Mouse (Mus musculus) limb, embryonic 13.5 days (tissue): Measurements from ENCODE around the gene Syngap1. TPM values are rescaled to one million over a fixed set of nuclear protein-coding genes. Genes with fewer than 3 reads are reported as not detected.

ENCODE experiments used
- ATAC-seq: fragments of 200-750 bp; cut with Nextera tagmentation; 2 replicates; pipeline ENCODE4 v1.8.0; 2017; ENCODE audit warnings: low read depth, moderate number of reproducible peaks, moderate TSS enrichment; ENCODE audit not compliant: low FRiP score
- H3K27ac ChIP-seq: fragments of 300-500 bp; sonication (generic); 2 replicates; pipeline ENCODE4 v1.5.1; 2015; ENCODE audit warnings: inconsistent platforms, mild to moderate bottlenecking, moderate library complexity
- H3K27me3 ChIP-seq: fragments of 300-500 bp; sonication (generic); 2 replicates; pipeline ENCODE4 v1.6.1; 2015; ENCODE audit warnings: mild to moderate bottlenecking, inconsistent platforms
- H3K36me3 ChIP-seq: fragments of 300-500 bp; sonication (generic); 2 replicates; pipeline ENCODE4 v1.6.1; 2015; ENCODE audit warnings: inconsistent platforms, mild to moderate bottlenecking, moderate library complexity
- H3K4me1 ChIP-seq: fragments of 300-500 bp; sonication (generic); 2 replicates; pipeline ENCODE4 v1.6.1; 2015; ENCODE audit warnings: inconsistent platforms
- H3K4me2 ChIP-seq: fragments of 300-500 bp; sonication (generic); replicated peaks from 2 replicates; pipeline ENCODE4 v1.6.1; 2015; ENCODE audit warnings: inconsistent platforms, mild to moderate bottlenecking, moderate library complexity
- H3K4me3 ChIP-seq: fragments of 300-500 bp; sonication (generic); 2 replicates; pipeline ENCODE4 v1.5.1; 2015; ENCODE audit warnings: moderate library complexity, mild to moderate bottlenecking, inconsistent platforms
- H3K9ac ChIP-seq: fragments of 300-500 bp; sonication (generic); 2 replicates; pipeline ENCODE4 v1.6.1; 2015; ENCODE audit warnings: mild to moderate bottlenecking, inconsistent platforms
- H3K9me3 ChIP-seq: fragments of 300-500 bp; sonication (generic); 2 replicates; pipeline ENCODE4 v1.6.1; 2016; ENCODE audit warnings: inconsistent platforms
- WGBS: fragments of 180-500 bp; shearing (Covaris S2); methylation state at CpG from one replicate; pipeline ENCODE4 v1.1.7; 2015; 5-methylcytosine and 5-hydroxymethylcytosine counted together
- polyA plus RNA-seq: library from polyadenylated mRNA; unstranded; fragments of >200 nt; fragmentation: Nextera tagmentation; extraction: Ambion mirVana; gene quantifications from 2 replicates; pipeline ENCODE4 v1.2.1, GENCODE M21; 2015

Syngap1 gene
- polyA plus RNA-seq, 1 experiment from 2014 or later = 3.6 TPM

DNA sequence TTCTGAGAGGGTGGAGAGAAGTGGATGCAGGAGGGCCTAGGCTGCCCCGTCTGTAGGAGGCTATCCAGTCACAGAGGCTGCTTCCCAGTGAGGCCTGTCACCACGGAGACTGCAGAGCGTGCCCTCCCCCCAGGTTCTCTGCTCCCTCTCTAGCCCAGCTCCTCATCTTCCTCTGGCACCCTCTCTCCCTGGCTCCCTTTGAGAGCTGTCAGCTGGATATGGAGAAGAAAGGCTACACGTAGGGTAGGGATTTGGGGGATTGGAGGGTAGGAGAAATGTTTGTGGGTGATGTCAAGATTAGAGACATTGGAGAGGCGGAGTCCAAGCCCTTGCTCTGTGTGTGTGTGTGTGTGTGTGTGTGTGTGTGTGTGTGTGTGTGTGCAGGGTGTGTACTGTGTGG, 8.8 kb downstream of the Syngap1 start:
- no peak for ATAC-seq
- 45% methylated on average over 5 of the region's 5 CpGs for whole genome bisulfite sequencing
- peak overlapping the region; percentile 90 for H3K4me2 ChIP-seq
- H3K4me1 ChIP-seq = peaks cover 81% of the 10 kb centered on the region
- peak overlapping the region; percentile 72 for H3K4me3 ChIP-seq
- H3K9me3 ChIP-seq = no peaks in the 10 kb centered on the region
- H3K9ac ChIP-seq = peak overlapping the region; percentile 80
- H3K36me3 ChIP-seq = peaks cover 4% of the 10 kb centered on the region
- no peaks in the 10 kb centered on the region for H3K27me3 ChIP-seq
- peak overlapping the region; percentile 69; the same call in 1 of the 2 replicates for H3K27ac ChIP-seq

DNA sequence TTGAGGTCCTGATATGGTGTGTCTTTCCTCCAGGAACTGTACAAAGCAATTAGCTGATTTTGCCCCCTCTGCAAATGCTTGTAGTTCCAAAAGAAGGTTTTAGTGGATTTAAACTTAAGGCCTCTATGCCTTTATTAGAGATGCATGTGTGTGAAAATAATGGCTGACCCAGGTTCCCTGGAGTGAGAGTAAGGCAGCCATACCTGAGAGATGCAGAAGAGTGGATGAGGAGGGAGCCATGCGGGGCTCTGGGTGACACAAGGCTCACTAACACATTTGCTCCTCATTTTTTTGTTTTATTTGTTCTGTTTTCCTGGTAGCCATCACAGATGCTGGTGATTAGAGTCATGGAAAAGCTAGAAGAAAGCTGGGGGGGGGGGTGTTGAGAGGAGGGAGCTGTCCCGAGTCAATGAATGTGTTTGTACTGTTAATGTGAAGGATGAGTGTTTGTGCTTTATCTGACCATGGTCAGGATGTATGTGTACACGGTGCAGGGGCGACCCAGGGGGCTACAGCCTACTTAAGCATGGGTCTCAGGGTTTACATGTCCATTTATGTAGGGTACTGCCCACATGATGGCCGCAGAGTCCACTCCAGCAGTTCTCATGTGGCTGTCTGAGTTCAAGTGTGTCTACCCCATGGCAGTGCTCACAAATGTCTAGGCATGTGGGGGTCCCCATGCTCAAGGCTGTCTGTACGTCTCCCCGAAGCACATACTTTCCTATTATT, 9.7 kb downstream of the Syngap1 start:
- WGBS = 24% methylated on average over 7 of the region's 7 CpGs
- peak overlapping the region; percentile 70 for H3K9ac ChIP-seq

DNA sequence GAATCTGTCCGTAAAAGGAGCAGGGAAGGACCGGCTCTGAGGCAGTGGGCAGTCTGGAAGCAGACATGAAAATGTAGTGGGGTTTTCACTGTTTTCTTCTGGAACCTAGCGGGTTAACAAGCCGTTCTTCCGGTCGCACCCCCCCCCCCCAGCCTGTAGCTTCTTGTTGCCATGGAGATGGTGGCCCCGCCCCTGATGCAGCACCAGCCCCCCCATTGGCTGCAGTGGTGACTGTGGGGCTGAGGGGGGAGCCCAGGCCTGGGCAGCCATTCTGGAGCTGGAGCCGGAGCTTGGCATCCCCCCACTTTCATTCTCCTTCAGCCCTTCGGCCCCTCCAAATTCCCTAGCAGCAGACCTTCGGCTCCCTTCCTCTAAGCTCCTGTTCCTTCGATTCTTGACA, 10.4 kb downstream of the Syngap1 start:
- Histone ChIP-seq H3K36me3 (peaks cover 19% of the 10 kb centered on the region), H3K4me1 (peaks cover 70% of the 10 kb centered on the region), H3K27me3 (no peaks in the 10 kb centered on the region), H3K4me3 (peak overlapping the region; percentile 45), H3K4me2 (peak overlapping the region; percentile 90), H3K9me3 (no peaks in the 10 kb centered on the region), H3K9ac (peak overlapping the region; percentile 70), H3K27ac (peak overlapping the region; percentile 63; the same call in 1 of the 2 replicates)
- peak; percentile 73 for ATAC-seq
- 0% methylated on average over 11 of the region's 11 CpGs for WGBS

More for the DNA sequence above, 9.7 kb downstream of the Syngap1 start:
- Histone ChIP-seq H3K4me3 (peak overlapping the region; percentile 45), H3K4me2 (peak overlapping the region; percentile 90), H3K27me3 (no peaks in the 10 kb centered on the region), H3K4me1 (peaks cover 77% of the 10 kb centered on the region), H3K9me3 (no peaks in the 10 kb centered on the region), H3K36me3 (peaks cover 12% of the 10 kb centered on the region), H3K27ac (peak overlapping the region; percentile 61; the same call in 1 of the 2 replicates)
- no peak for ATAC-seq

DNA sequence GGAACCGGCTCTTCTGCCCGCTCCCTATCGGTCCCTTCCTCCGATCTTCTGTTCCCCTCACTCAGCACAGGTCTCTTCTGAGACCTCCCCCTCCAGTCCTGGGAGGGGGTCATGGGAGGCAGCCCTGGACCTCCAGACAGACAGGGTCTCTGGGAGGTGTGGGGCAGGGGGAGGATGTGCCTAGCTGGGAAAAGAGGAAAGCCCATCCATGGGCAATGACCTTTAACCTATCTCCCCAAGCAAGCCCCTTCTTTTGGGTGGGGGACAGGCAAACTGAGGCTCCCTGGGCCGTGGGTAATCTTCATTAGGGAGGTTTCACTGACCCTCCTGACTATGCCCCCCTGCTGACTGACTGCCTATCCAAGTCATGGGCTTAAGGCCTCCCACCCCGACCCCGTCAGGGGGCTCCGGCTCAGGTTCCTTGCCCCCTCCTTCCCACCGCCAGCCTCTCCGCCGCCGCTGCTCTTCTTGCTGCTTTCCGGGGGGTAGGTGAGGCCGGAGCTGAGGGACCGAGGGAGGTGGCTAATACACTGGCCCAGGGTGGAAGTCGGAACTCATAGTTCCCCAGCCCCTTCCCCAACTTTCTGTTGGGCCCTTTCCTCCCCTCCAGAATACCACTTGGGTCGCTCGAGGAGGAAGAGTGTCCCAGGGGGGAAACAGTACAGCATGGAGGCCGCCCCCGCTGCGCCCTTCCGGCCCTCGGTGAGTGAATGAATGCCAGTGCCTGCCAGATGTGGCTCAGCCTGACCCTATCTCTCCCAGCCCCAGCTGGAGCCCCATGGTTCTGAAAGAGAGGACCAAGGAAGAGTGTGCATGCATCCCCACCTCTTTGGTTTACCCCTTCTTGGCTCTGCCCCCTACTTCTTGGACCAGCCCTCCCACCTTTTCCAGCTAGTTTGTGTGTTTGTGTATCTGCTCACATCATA, 11.2 kb downstream of the Syngap1 start:
- H3K4me2 ChIP-seq = peak overlapping the region; percentile 90
- H3K9ac ChIP-seq = peak overlapping the region; percentile 70
- no peaks in the 10 kb centered on the region for H3K27me3 ChIP-seq
- peak overlapping the region; percentile 45 for H3K4me3 ChIP-seq
- no peaks in the 10 kb centered on the region for H3K9me3 ChIP-seq
- ATAC-seq = no peak
- H3K4me1 ChIP-seq = peaks cover 62% of the 10 kb centered on the region
- peaks cover 27% of the 10 kb centered on the region for H3K36me3 ChIP-seq
- 5% methylated on average over 22 of the region's 23 CpGs for WGBS
- peak overlapping the region; percentile 63; the same call in 1 of the 2 replicates for H3K27ac ChIP-seq

DNA sequence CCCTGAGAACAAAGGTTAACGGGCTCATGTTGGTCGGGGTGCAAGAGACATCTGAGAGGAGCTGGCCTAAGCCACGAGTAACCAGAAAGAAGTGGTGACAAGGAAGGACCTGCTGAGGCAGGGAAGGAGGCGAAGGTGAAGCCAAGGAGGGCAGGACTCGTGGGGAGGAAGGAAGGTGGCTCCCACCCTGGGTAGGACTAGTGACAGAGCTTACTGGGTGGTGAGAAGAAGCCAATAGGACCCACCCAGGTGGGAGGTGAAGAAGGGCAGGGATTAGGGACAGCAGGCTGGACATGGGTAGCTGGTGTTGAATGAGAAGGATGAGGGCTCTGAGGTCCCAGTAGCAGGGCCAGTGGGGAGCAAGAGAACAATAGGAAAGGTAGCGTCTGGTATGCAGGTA, 12.1 kb downstream of the Syngap1 start:
- ATAC-seq = no peak
- peak overlapping the region; percentile 45 for H3K4me3 ChIP-seq
- peak overlapping the region; percentile 48; the same call in 1 of the 2 replicates for H3K27ac ChIP-seq

DNA sequence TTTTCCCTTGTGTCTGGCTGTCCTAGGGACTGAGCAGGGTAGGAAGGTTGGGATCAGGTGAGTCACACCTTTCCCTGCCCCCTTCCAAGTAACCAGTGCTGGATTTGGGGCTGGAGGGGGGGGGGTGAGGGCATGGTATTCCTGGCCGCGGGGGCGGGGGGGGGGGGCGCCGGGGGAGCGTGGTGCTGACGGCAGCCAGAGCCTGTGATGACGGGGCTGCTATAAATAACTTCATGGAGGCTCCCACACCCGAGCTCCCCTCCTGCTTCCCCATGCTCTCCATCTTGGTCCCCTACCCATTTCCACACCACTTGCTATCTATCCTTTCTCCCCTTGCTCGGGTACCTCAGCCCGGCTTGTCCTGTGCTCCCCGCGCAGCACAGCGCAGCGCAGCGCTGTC, 12.7 kb downstream of the Syngap1 start:
- Histone ChIP-seq H3K27ac (no peak overlapping the region), H3K4me2 (peak overlapping the region; percentile 90), H3K36me3 (peaks cover 42% of the 10 kb centered on the region), H3K4me1 (peaks cover 55% of the 10 kb centered on the region), H3K9me3 (no peaks in the 10 kb centered on the region), H3K4me3 (peak overlapping the region; percentile 45), H3K27me3 (no peaks in the 10 kb centered on the region), H3K9ac (peak overlapping the region; percentile 70)
- no peak for ATAC-seq
- 10% methylated on average over 14 of the region's 16 CpGs for WGBS

More for the DNA sequence above, 12.1 kb downstream of the Syngap1 start:
- Histone ChIP-seq H3K36me3 (peaks cover 37% of the 10 kb centered on the region), H3K27me3 (no peaks in the 10 kb centered on the region), H3K9me3 (no peaks in the 10 kb centered on the region), H3K4me2 (peak overlapping the region; percentile 90), H3K4me1 (peaks cover 55% of the 10 kb centered on the region), H3K9ac (peak overlapping the region; percentile 70)
- 25% methylated on average over 6 of the region's 6 CpGs for WGBS

DNA sequence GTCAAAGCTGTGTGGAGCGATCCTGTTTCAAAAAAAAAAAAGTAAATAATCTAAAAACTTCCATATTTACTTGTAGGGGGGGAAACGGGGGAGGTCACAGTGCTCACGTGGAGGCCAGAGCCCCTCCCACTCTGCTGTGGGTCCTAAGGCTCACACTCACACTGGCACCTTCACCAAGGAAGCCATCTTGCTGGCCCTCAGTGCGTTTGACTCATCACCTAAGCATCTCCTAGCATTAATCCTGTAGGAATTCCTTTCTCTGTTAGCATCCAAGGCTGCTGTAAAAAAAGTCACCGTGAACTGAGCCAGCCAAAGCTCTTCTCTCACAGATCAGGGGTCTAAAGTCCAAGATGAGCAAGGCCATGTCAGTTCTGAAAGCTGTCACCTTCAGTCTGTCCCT, 15.3 kb downstream of the Syngap1 start:
- H3K36me3 ChIP-seq = peaks cover 68% of the 10 kb centered on the region

DNA sequence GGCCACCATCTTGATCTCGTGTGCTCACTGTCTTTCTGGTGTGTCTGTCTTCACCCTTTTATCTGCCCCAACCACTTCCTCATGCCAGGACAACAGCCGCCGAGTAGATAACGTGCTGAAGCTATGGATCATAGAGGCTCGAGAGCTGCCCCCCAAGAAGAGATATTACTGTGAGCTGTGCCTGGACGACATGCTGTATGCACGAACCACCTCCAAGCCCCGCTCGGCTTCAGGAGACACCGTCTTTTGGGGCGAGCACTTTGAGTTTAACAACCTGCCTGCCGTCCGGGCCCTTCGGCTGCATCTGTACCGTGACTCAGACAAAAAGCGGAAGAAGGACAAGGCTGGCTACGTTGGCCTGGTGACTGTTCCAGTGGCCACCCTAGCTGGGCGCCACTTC, 15.8 kb downstream of the Syngap1 start:
- Histone ChIP-seq H3K9me3 (no peaks in the 10 kb centered on the region), H3K4me1 (peaks cover 25% of the 10 kb centered on the region), H3K9ac (no peak overlapping the region), H3K4me2 (no peak overlapping the region), H3K36me3 (peaks cover 74% of the 10 kb centered on the region), H3K27me3 (no peaks in the 10 kb centered on the region), H3K27ac (no peak overlapping the region), H3K4me3 (no peak overlapping the region)
- no peak for ATAC-seq
- WGBS = 90% methylated on average over 18 of the region's 18 CpGs

More for the DNA sequence above, 15.3 kb downstream of the Syngap1 start:
- Histone ChIP-seq H3K27me3 (no peaks in the 10 kb centered on the region), H3K4me2 (no peak overlapping the region), H3K4me1 (peaks cover 31% of the 10 kb centered on the region), H3K27ac (no peak overlapping the region), H3K9me3 (no peaks in the 10 kb centered on the region), H3K4me3 (no peak overlapping the region), H3K9ac (no peak overlapping the region)
- 76% methylated on average over 5 of the region's 5 CpGs for WGBS
- no peak for ATAC-seq

DNA sequence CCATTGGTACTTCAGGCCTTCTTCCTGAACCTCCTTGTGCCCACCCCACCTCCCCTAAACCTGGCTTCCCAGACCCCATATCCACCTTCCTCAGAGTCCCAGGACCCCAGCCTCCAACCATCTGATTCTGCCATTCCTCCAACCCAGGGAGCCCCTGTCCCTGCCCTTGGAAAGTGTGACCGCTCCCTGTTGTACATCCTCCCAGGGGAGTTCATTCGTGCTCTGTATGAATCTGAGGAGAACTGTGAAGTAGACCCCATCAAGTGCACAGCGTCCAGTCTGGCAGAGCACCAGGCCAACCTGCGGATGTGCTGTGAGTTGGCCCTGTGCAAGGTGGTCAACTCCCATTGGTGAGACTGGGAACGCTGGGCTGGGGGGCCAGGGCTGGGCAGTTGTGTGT, 16.8 kb downstream of the Syngap1 start:
- Histone ChIP-seq H3K9me3 (no peaks in the 10 kb centered on the region), H3K27me3 (no peaks in the 10 kb centered on the region), H3K27ac (no peak overlapping the region), H3K4me1 (peaks cover 15% of the 10 kb centered on the region), H3K4me2 (no peak overlapping the region), H3K4me3 (no peak overlapping the region), H3K36me3 (peaks cover 84% of the 10 kb centered on the region), H3K9ac (no peak overlapping the region)
- WGBS = 95% methylated on average over 5 of the region's 5 CpGs
- no peak for ATAC-seq

DNA sequence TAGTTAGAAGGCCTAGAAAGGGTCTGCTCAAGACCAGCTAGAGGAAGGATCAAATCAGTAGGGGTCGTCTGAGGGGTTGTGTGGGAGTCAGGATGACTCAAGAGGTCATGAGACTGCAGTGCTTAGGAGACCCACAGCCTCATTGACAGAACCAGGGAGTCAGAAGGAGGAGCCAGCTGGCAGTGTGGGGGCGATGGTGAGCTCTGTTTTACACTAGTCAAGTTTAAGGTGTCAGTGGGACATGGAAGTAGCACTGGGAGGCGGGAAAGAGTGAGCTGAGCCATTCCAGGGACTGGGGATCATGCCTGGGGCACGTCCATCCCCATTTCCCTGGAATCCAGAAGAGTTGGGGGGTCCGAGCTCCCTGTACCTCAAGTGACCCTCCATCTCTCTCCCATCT, 17.8 kb downstream of the Syngap1 start:
- H3K9me3 ChIP-seq = no peaks in the 10 kb centered on the region
- no peak for ATAC-seq
- WGBS = 62% methylated on average over 5 of the region's 5 CpGs
- no peak overlapping the region for H3K27ac ChIP-seq
- H3K36me3 ChIP-seq = peaks cover 92% of the 10 kb centered on the region
- no peak overlapping the region for H3K9ac ChIP-seq
- no peak overlapping the region for H3K4me3 ChIP-seq
- no peaks in the 10 kb centered on the region for H3K27me3 ChIP-seq
- no peak overlapping the region for H3K4me2 ChIP-seq
- H3K4me1 ChIP-seq = peaks cover 5% of the 10 kb centered on the region

DNA sequence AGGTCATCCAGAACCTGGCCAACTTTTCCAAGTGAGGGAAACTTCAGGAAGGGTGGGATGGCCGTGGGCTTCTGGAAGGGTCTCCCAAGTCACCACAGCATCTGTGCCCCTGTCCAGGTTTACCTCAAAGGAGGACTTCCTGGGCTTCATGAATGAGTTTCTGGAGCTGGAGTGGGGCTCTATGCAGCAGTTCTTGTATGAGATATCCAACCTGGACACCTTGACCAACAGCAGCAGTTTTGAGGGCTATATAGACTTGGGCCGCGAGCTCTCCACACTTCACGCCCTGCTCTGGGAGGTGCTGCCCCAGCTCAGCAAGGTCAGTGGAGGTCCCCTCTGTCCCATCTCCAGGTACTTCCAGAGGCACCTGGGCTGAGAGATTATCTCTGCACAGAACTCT, 18.8 kb downstream of the Syngap1 start:
- H3K4me3 ChIP-seq = no peak overlapping the region
- H3K36me3 ChIP-seq = peaks cover 98% of the 10 kb centered on the region
- no peak overlapping the region for H3K27ac ChIP-seq
- H3K4me1 ChIP-seq = no peaks in the 10 kb centered on the region
- ATAC-seq = no peak
- no peaks in the 10 kb centered on the region for H3K27me3 ChIP-seq
- H3K4me2 ChIP-seq = no peak overlapping the region
- no peaks in the 10 kb centered on the region for H3K9me3 ChIP-seq
- no peak overlapping the region for H3K9ac ChIP-seq
- 94% methylated on average over 4 of the region's 4 CpGs for WGBS
